Mouse (Mus musculus): ENCODE measurements around the gene Cpne2.

- no peak for TF ChIP-seq CTCF (IDR thresholded peaks at IDR 0.05; ENCODE audit: borderline replicate concordance, insufficient read depth, low read depth, low read length)
- no peak for TF ChIP-seq POLR2A (IDR thresholded peaks at IDR 0.05; ENCODE audit: borderline replicate concordance, insufficient read depth, low read length)
Measured at GRCm38 (mm10) chr8:94489809-94490483, 42.8 kb upstream of the Cpne2 start.
